Mouse (Mus musculus) left cerebral cortex, postnatal 10 days (tissue): Measurements from ENCODE around the gene Olfr243. TPM values are rescaled to one million over a fixed set of nuclear protein-coding genes. Genes with fewer than 3 reads are reported as not detected.
"Not testable (repeated sequence)": the region's sequence is repeated elsewhere in the genome, so short reads cannot be mapped to it uniquely, and the experiment has no call there.

Experiments
- DNase-seq, 2 experiments: peaks; one replicate each; pipeline ENCODE4 v3.0.0; 2021 to 2022; ENCODE audit warnings: low spot score in 2 of 2, mixed read lengths in 1 of 2; ENCODE audit errors: extremely low spot score in 1 of 2
- intact Hi-C: fragments of 180-260 bp; cut with DNase I; formaldehyde crosslinking; loops from one replicate; pipeline ENCODE4 v1.15.1; 2025
- total RNA-seq, 2 experiments: library from RNA; stranded (reverse); gene quantifications; 2 replicates each; pipeline ENCODE4 v1.2.3; 2021

The Olfr243 gene
- total RNA-seq, result not detected

- no peak for DNase-seq
- intact Hi-C loops, result no loop called here
Measured at GRCm38 (mm10) chr7:103714371-103714770, at the start of gene Olfr243. Gene Olfr243, plus strand, starts transcription at chr7:103714671.

- DNase-seq, result no peak
- intact Hi-C loops, result no loop called here
Measured at GRCm38 (mm10) chr7:103671091-103671490, 43.4 kb upstream of the Olfr243 start, which contains the start of gene Olfr624. Gene Olfr624, minus strand, starts transcription at chr7:103671191.

GRCm38 (mm10) chr7:103682420-103682819 is 32.1 kb upstream of the Olfr243 start, which contains the start of gene Olfr625-ps1:
Gene Olfr625-ps1, plus strand, starts transcription at chr7:103682720.
- no peak for DNase-seq
- intact Hi-C loops, result no loop called here

GRCm38 (mm10) chr7:103699469-103699868 is 15.0 kb upstream of the Olfr243 start:
- intact Hi-C loops, result no loop called here
- DNase-seq, result no peak

GRCm38 (mm10) chr7:103712024-103712423 is 2.4 kb upstream of the Olfr243 start:
- DNase-seq, result no peak
- intact Hi-C loops, result no loop called here

DNA sequence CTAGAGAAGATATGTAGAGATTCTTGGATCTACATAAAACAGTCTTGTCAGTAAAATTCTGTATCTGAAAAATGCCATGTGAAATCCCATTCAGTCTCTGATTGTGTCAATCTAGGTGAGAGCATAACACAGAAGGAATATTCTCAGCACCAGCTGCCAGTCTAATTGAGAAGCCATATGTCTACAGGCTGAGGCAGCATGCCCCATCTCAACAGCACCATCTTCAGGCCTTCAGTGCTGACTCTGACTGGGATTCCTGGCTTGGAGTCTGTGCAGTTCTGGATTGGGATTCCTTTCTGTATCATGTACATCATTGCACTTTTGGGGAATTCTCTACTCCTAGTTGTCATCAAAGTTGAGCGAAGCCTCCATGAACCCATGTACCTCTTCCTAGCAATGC is 1.9 kb downstream of the Olfr243 start:
- intact Hi-C loops, DNase-seq: not testable (repeated sequence)

GRCm38 (mm10) chr7:103730074-103730473 is 15.6 kb downstream of the Olfr243 start, which contains the start of gene Olfr628:
Gene Olfr628, plus strand, starts transcription at chr7:103730374.
- DNase-seq, result no peak
- intact Hi-C loops, result no loop called here

DNA sequence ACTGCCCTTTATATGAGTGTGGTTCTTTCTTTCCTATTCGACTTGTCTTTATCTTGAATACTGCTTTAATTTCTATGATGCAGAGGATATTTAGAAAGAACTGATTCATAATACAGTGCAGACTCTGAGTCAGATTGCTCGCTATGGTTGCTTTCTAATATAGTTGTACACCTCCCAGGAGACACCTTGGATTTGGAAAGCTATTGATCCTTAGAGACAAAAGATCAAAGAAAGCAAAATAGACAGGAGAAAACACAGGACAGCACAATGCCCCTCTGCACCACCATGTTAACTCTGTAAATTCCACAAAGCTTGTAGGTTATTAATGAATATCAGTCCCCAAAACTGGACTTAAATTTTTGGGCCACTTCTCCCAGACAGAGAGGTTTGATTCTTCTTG is 30.4 kb downstream of the Olfr243 start, which contains the start of gene Olfr629:
Gene Olfr629 (minus strand): TSS at position 101 of the 400 bp plus-strand sequence.
- intact Hi-C loops, result no loop called here
- no peak for DNase-seq

DNA sequence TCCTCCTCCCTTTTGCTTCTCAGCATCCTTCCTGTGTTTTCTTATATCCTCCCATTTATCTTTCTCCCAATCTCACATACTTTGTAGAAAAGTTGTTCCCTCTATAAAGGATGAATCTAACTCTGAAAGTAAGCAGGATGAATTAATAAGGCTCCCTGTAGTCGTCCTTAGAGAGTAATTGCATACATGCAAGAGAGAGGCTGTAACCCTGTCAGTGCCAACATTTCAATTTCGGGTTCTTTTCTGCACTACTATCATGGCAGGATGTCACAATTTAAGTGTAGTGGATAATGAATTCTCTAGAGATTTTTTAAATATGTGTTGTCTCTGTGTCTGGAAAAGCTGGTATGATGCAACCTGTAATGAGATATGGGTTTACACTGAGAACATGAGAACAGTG is 42.8 kb downstream of the Olfr243 start, which contains the start of gene Olfr630:
Gene Olfr630 (minus strand): TSS at position 101 of the 400 bp plus-strand sequence.
- intact Hi-C loops, result no loop called here
- DNase-seq, result no peak

DNA sequence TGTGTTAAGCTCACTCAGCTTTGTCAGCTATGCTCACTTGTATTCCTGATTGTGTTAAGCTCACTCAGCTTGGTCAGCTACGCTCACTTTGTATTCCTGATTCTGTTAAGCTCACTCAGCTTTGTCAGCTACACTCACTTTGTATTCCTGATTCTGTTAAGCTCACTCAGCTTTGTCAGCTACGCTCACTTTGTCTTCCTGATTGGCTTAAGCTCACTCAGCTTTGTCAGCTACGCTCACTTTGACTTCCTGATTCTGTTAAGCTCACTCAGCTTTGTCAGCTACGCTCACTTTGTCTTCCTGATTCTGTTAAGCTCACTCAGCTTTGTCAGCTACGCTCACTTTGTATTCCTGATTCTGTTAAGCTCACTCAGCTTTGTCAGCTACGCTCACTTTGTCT is 47.7 kb downstream of the Olfr243 start:
- DNase-seq, intact Hi-C loops: not testable (repeated sequence)

DNA sequence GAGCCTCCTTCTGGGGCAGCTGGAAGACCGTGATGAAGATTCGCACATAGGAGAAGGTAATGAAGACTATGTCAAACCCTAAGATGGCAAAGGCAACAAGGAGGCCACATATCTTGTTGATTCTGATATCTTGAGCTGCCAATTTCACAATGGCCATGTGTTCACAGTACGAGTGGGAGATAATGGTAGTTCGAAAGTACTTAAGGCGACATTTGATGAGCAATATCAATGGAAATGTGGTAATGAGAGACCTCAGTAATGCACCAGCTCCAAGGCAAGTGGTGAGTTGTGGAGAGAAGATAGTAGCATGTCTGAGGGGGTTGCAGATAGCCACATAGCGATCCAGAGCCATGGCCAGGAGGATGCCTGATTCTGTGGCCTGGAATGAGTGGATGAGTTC is 53.2 kb downstream of the Olfr243 start:
- DNase-seq, intact Hi-C loops: not testable (repeated sequence)

Other genes starting within 250 kb of the Olfr243 start
- not detected for gene Olfr608, start 244.8 kb upstream of the Olfr243 start, total RNA-seq
- gene Olfr609, start 216.6 kb upstream of the Olfr243 start, total RNA-seq, result not detected
- gene Olfr610, start 202.5 kb upstream of the Olfr243 start, total RNA-seq, result not detected
- not detected for gene Olfr611, start 193.8 kb upstream of the Olfr243 start, total RNA-seq
- gene Olfr612, start 172.0 kb upstream of the Olfr243 start, total RNA-seq, result not detected
- gene Olfr613, start 166.6 kb upstream of the Olfr243 start, total RNA-seq, result not detected
- gene Olfr615, start 158.6 kb upstream of the Olfr243 start, total RNA-seq, result not detected
- not detected for gene Olfr616, start 145.5 kb upstream of the Olfr243 start, total RNA-seq
- not detected for gene Olfr617, start 141.6 kb upstream of the Olfr243 start, total RNA-seq
- not detected for gene Olfr618, start 124.6 kb upstream of the Olfr243 start, total RNA-seq
- gene Olfr619, start 114.1 kb upstream of the Olfr243 start, total RNA-seq, result not detected
- not detected for gene Olfr620, start 102.1 kb upstream of the Olfr243 start, total RNA-seq
- gene Olfr622, start 72.0 kb upstream of the Olfr243 start, total RNA-seq, result not detected
- gene Olfr623, start 51.0 kb upstream of the Olfr243 start, total RNA-seq, result not detected
- gene Olfr624, start 43.5 kb upstream of the Olfr243 start, total RNA-seq, result not detected
- gene Olfr625-ps1, start 32.0 kb upstream of the Olfr243 start, total RNA-seq, result not detected
- gene Olfr628, start 15.7 kb downstream of the Olfr243 start, total RNA-seq, result not detected
- gene Olfr629, start 30.3 kb downstream of the Olfr243 start, total RNA-seq, result not detected
- gene Olfr630, start 42.7 kb downstream of the Olfr243 start, total RNA-seq, result not detected
- not detected for gene Olfr69, start 56.9 kb downstream of the Olfr243 start, total RNA-seq
- not detected for gene Olfr68, start 65.0 kb downstream of the Olfr243 start, total RNA-seq
- gene Olfr67, start 77.2 kb downstream of the Olfr243 start, total RNA-seq, result not detected
- gene Hbb-bt, start 99.3 kb downstream of the Olfr243 start, total RNA-seq, result 100 to 1,000 TPM in 1 of 2 experiments, 10 to 100 TPM in 1; 58.1 to 118 TPM
- gene Hbb-bs, start 113.4 kb downstream of the Olfr243 start, total RNA-seq, result 100 to 1,000 TPM; 487 to 924 TPM
- gene Hbb-bh2, start 125.8 kb downstream of the Olfr243 start, total RNA-seq, result not detected
- gene Hbb-bh1, start 128.5 kb downstream of the Olfr243 start, total RNA-seq, result not detected
- not detected for gene Hbb-y, start 138.5 kb downstream of the Olfr243 start, total RNA-seq
- gene Olfr66, start 171.6 kb downstream of the Olfr243 start, total RNA-seq, result not detected
- gene Olfr64, start 179.8 kb downstream of the Olfr243 start, total RNA-seq, result not detected
- under 1 TPM in 1 of 2 experiments, not detected in 1; 0.19 TPM for gene Olfr65, start 188.8 kb downstream of the Olfr243 start, total RNA-seq
- not detected for gene Olfr631, start 214.2 kb downstream of the Olfr243 start, total RNA-seq
- gene Olfr632, start 219.7 kb downstream of the Olfr243 start, total RNA-seq, result under 1 TPM in 1 of 2 experiments, not detected in 1; 0.26 TPM
- not detected for gene Olfr633, start 229.8 kb downstream of the Olfr243 start, total RNA-seq